Mouse (Mus musculus): ENCODE data around the gene Fahd1.
A peak's percentile ranks its signal among the peaks of the same experiment; 100 is the strongest.

Fahd1 gene

DNA sequence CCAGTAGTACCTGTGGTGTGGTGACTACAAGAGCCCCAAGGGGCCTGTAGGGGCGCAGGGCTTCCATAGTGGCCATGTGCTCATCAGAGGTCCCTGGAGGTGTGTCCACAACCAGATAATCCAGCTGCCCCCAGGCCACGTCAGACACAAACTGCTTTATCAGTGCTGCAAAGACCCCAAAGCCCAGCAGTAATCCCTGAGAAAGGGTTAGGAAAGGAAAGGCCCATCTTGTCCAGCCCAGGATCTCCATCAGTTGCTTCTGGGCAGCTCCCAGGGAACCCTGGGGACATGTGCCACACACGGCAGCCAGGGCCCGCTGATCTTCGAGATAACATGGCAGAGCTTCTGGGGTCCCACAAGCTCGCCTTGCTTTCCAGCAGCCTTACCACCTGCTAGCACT lies 34.2 kb upstream of the Fahd1 start:
- DNase-seq: no peak

DNA sequence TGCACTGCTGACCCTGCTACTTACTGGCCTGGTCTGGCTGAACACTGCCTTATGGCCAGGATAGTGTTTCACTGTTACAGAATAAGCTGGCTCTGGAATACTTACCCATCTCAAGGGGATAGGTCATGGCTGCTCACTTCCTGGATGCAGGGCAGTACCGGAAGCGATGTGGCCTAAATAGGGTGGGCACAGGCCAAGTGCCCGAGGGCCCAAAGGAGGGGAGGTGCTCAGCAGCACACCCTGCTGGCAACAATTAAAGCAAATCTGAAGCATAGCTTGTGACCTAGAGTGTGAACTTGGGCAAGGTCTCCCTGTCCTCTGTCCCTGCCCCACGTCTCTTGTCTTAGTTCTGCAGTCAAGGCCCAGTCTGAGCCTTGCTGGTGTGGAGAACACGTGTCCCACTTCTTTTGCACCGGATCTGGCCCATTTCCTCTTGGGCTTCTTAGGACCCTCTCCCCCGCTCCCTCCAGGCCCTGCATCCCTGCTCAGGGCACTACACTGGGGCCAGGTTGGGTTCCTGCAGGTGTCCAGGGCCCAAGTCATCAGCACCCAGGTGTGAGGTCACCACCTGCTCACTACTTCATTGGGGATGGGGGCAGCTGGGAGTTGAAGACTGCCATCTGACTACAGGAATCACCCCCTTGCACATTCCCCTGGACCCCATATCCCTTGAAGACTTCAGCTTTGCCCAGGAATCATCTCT lies 31.7 kb upstream of the Fahd1 start:
- DNase-seq: no peak

DNA sequence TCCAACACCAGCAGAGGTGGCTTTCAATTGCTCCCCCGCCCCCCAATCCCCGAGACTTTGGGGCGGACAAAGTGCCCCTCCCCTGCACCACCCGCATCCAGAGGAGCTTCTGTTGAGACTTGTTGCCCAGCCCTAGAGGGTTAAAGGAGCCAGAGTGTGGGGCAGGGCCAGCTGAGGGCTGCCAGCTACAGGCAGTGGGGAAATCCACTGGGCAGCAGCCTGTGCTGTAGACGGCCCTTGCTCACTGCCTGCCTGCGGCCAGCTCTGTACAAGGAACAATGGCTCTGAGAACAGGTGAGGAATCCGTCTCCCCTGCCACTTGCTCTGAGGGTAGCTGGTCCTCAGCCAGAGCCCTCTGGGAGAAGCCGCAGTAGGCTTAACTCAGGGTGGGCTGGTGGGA lies 28.4 kb upstream of the Fahd1 start:
- DNase-seq: no peak

DNA sequence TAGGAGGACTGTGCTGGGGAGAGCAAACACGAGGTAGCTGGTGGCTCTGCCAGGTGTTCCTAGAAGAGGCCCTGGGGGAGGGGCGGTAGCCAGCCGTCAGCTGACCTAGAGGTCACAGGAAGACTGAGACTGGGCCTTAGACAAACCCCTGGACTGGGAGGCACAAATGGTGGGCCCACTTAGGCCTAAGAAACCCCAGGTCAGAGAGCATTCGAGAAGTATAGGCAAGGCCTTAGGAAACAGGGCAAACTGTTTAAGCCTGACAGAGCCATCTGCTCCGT lies 27.9 kb upstream of the Fahd1 start:
- DNase-seq: no peak

DNA sequence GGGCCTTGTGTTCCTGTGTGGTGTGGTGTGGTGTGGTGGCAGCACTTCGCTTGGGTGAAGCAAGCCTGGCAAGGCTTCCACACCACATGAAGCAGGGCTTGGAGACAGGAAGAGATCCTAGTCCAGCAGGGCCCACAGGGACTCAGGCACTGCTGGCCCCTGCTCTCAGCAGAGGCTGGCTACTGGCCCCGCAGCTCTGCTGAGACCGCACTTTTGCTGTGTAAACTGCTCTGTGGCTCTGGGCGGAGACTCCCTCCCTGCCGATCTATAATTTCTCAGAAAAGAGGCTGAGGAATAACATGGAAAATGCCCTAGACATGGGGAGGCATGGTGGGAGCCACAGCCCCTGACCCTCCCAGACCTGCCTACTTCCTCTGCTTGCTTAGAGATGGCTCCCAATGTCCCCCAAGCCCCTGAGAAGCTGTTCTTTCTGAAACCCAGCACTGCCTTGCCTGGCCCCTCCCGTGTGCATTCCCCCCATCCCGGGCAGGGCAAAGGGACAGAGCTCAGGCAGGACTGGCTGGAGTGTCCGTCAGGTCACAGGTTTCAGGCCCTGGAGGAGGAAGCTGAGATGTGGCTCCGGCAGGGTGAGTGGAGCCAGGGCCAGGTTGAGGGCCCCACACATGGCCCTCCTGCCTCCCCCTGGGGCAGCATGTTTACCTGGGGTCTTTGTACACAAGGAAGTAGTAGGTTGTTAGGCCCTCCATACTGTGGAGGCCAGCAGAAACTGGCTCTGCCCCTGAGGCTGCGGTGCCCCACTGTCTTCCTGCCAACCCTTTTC lies 27.4 kb upstream of the Fahd1 start:
- DNase-seq: no peak

GRCm38 (mm10) chr17:24874989-24875388 lies 24.8 kb upstream of the Fahd1 start:
- no peak for DNase-seq

DNA sequence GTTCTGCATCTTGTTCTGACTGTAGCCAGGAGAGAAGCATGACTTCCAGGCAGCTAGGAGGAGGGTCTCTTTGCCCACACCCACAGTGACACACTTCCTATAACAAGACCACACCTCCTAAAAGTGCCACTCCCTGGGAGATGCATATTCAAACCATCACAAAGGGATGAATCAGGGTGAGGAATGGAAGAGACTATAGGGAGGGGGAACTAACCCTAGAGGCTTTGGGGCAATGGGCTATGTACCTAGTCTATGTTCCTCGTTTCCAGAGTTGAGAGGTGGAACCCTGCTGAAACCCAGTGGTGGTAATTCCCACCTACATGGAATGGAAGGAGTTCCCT lies 24.2 kb upstream of the Fahd1 start:
- no peak for DNase-seq

DNA sequence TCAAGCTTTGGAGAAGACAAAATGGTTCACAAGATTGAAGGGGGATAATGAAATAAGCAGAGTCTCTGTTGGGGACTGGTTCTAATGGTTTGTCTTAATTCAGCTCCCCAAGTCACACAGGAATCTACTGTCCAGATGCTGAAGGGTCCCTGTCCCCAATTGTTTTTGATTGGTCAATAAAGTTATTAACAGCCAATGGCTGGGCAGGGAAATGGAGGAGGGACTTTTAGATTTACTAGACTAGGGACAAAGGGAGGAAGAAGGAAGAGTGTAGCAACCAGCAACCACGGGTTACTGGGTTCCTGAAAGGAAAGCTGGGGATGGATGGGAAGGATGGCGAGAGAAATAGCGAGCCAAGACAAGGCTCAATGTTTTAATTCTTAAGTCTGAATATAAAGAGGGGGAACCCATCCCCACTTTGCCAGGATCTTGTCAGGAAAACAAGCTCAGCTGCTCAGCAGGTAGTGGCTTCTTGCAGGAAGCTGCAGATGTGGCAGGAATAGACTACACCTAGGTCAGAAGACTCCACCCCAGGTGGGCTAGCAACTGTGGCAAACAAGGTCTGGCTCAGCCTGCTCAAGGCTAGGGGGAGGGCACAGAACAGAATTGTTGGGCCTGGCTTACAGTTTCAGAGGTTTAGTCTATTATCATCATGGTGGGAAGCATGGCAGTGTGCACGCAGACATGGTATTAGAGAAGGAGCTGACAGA lies 23.7 kb upstream of the Fahd1 start:
- DNase-seq: no peak

DNA sequence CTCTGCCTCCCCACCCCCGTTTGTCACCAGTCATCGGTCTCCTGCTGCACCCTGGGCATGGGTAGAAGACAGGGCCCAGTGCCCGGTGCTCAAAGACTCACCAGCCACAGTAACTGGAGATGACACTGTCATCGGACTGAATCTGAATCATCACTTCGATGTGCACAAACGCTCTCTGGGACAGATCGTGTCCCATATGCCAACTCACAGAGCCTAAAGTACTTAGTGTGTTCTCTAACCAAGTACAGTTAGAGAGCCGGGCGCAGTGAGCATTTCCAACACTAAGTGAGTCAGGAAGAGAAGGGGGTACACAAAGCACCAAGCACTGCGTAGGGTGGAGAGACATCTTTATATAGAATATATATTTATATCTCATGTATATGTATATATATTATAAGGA lies 17.8 kb upstream of the Fahd1 start:
- DNase-seq: peak; percentile 42

- no peak for DNase-seq
These were observed 15.6 kb upstream of the Fahd1 start, which contains the start of gene Igfals for GRCm38 (mm10) chr17:24865776-24866175. Gene Igfals (plus strand): TSS chr17:24865997.

GRCm38 (mm10) chr17:24861785-24862184 lies 11.6 kb upstream of the Fahd1 start:
- no peak for DNase-seq

GRCm38 (mm10) chr17:24860076-24860475 lies 9.9 kb upstream of the Fahd1 start:
- no peak for DNase-seq

DNA sequence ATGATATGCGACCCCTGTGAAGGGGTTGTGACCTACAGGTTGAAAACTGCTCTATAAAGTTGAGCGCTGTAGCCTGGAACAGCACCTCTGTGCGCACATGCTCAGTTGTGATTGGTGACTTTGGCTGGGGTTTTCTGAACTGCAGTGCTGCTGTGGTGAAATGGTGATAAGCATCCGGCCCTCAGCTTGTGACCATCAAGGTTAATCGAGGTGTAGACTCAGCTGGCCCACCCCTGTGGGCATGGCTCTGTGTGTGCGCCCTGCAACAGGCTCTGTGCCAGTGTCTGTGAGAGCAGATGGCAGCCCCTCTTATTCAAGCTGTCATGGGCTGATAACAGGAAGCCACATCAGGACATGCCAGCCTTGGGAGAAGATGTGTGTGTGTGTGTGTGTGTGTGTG lies 8.8 kb upstream of the Fahd1 start:
- no peak for DNase-seq

DNA sequence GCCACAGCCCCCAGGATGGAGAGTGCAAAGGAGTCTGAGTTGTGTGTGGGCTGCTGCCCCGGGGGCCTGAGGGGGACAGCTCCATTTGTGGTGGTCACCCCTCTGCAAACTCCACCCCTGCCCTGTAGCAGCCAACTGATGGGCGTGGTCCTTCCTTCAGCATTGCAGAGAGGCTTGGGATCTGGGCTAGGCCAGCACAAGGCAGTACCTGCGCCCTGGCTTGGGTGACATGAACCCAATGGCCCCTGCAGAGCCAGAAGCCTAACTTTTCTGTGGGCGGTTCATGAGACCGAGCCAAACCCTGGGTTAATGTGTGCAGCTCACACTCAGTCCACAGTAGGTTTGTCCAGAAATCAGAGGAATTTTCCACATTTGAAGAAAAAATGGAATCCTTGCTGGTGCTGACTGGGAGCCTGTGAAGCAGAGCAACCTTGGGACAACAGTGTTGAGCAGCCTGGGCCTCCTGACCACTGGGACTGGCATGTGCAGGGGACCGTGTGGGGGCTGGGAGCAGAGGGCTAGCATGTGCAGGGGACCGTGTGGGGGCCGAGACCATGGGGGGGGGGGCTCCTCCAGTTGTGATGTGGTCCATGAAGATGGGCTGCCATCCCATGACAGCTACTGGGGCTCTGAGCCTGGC lies 7.8 kb upstream of the Fahd1 start:
- no peak for DNase-seq

DNA sequence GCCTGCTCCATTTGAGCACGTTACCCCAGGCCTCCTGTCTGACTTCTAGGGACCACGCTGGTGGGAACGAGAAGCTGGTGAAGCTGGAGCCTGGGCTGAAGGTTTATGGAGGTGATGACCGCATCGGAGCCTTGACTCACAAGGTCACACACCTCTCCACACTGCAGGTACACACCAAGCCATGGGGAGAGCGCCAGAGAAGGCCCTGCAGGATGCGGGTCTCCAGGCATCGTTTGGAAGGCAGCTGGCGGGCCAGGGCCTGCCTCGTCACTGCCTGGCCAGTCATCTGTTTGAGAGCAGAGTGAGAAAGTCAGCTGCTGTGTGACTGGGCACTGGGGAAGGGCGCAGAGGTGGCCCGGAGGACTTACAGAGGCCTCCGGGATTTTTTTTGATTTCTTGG lies 6.4 kb upstream of the Fahd1 start:
- no peak for DNase-seq

GRCm38 (mm10) chr17:24855838-24856464 lies 5.8 kb upstream of the Fahd1 start:
- DNase-seq: no peak

GRCm38 (mm10) chr17:24851381-24852125 lies 1.4 kb upstream of the Fahd1 start:
- DNase-seq: no peak

GRCm38 (mm10) chr17:24850773-24851127 lies 586 bp upstream of the Fahd1 start:
- DNase-seq: no peak

DNA sequence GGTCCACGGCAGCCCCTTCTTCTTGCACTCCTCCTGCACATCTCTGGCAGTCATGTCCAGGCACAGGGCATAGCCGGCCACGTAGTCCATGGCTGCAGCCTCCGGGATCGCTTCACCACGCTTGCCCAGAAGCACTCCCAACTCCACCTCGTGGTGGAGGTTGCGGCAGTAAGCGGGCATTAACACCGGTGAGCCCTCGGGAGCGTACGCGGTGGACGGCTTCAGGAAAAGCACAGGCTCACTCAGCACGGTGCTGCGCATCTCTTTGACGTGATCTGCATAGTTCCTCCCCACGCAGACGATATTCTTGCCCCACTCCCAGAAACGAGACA lies 465 bp downstream of the Fahd1 start:
- DNase-seq: no peak

GRCm38 (mm10) chr17:24848600-24849031 lies 1.5 kb downstream of the Fahd1 start:
- no peak for DNase-seq

GRCm38 (mm10) chr17:24847386-24847785 lies 2.8 kb downstream of the Fahd1 start:
- DNase-seq: no peak

- no peak for DNase-seq
These were observed 5.6 kb downstream of the Fahd1 start for GRCm38 (mm10) chr17:24844525-24844924.

GRCm38 (mm10) chr17:24842631-24843030 lies 7.5 kb downstream of the Fahd1 start:
- DNase-seq: no peak

All from right cerebral cortex, adult 18-20 months (tissue).